Comparison of ENCODE assay signal across 15 mouse cellular contexts in genomic region chr6:107923528-107924199, GRCm38 (mm10).
A peak's percentile ranks its signal among the peaks of the same experiment; 100 is the strongest.
DNase-seq lines count a peak whose midpoint lies in the region; ATAC-seq and TF ChIP-seq lines count a peak whose summit lies in the region.
"Had no signal": no experiment of that assay in that cellular context is flagged by ENCODE, and none has a peak within 500 bp of the region (broad histone marks: within the 10 kb centered on the region; RNA-seq: fewer than 3 reads in every experiment).

No protein-coding gene starts in this region.

- no peak overlapping the region for H3K4me3 ChIP-seq in forebrain, embryonic 11.5 days (ENCODE audit: low read depth, low read length)
- no peak overlapping the region for H3K4me3 ChIP-seq in forebrain, embryonic 12.5 days (replicated peaks)
- no peak overlapping the region for H3K4me3 ChIP-seq in hindbrain, embryonic 13.5 days
- H3K4me3 ChIP-seq in midbrain, postnatal 0 days (ENCODE audit: low read depth, low read length): no peak overlapping the region
- H3K4me3 ChIP-seq: gastrocnemius, adult 2 months; kidney, embryonic 15.5 days had no signal

- no peak for DNase-seq in forebrain, embryonic 11.5 days (ENCODE audit: low spot score)
- peak; percentile 80 for DNase-seq in brain, embryonic 14.5 days (ENCODE audit: low read depth)
- peak; percentile 73 for DNase-seq in midbrain, postnatal 0 days (ENCODE audit: low spot score)
- DNase-seq in left cerebral cortex, postnatal 36 days (ENCODE audit: low spot score in 2 of 2): no peak
- no peak for DNase-seq in heart, adult 11 months
- DNase-seq in frontal cortex, adult 2 months (ENCODE audit: extremely low spot score in 1 of 2, low spot score in 1 of 2): no peak
- DNase-seq: adrenal gland, adult 2 months; gastrocnemius, adult 2 months; lung, embryonic 14.5 days; right cerebral cortex, adult 18-20 months; thymus, postnatal 4 days had no signal

- WGBS in forebrain, embryonic 11.5 days: 74% methylated on average over 12 of the region's 12 CpGs
- WGBS in forebrain, embryonic 12.5 days: 64% methylated on average over 12 of the region's 12 CpGs
- WGBS in hindbrain, embryonic 13.5 days: 48% methylated on average over 12 of the region's 12 CpGs
- WGBS in midbrain, postnatal 0 days: 52% methylated on average over 12 of the region's 12 CpGs

- TF ChIP-seq POLR2A in brain, embryonic 14.5 days (IDR thresholded peaks at IDR 0.05; ENCODE audit: borderline replicate concordance, extremely low read depth, insufficient read depth, insufficient read length, poor library complexity, severe bottlenecking): no peak

- no peaks in the 10 kb centered on the region for H3K27me3 ChIP-seq in forebrain, embryonic 11.5 days (ENCODE audit: control insufficient read depth, insufficient read depth, low read length)
- no peaks in the 10 kb centered on the region for H3K27me3 ChIP-seq in forebrain, embryonic 12.5 days
- H3K27me3 ChIP-seq in hindbrain, embryonic 13.5 days: no peaks in the 10 kb centered on the region
- H3K27me3 ChIP-seq in midbrain, postnatal 0 days (ENCODE audit: insufficient read depth, low read length): no peaks in the 10 kb centered on the region
- H3K27me3 ChIP-seq: kidney, embryonic 15.5 days had no signal

- intact Hi-C loops in left cerebral cortex, postnatal 36 days (cut with DNase I): no loop called here

- no peaks in the 10 kb centered on the region for H3K4me1 ChIP-seq in forebrain, embryonic 11.5 days (replicated peaks; ENCODE audit: control insufficient read depth, insufficient read depth, low read length)
- H3K4me1 ChIP-seq in forebrain, embryonic 12.5 days: no peaks in the 10 kb centered on the region
- H3K4me1 ChIP-seq in hindbrain, embryonic 13.5 days (replicated peaks): peaks cover 10% of the 10 kb centered on the region; the same call in 1 of the 2 replicates
- H3K4me1 ChIP-seq in midbrain, postnatal 0 days (ENCODE audit: insufficient read depth, low read length): no peaks in the 10 kb centered on the region
- H3K4me1 ChIP-seq: kidney, embryonic 15.5 days had no signal

- peak; percentile 64 for ATAC-seq in forebrain, embryonic 11.5 days (replicated peaks; ENCODE audit: low FRiP score)
- no peak for ATAC-seq in forebrain, embryonic 12.5 days (ENCODE audit: low FRiP score)
- peak; percentile 84 for ATAC-seq in hindbrain, embryonic 13.5 days (ENCODE audit: low FRiP score)
- ATAC-seq in midbrain, postnatal 0 days (ENCODE audit: low FRiP score): peak; percentile 47; the same call in 1 of the 2 replicates

- no peaks in the 10 kb centered on the region for H3K9me3 ChIP-seq in forebrain, embryonic 11.5 days (ENCODE audit: control insufficient read depth, low read length)
- no peaks in the 10 kb centered on the region for H3K9me3 ChIP-seq in forebrain, embryonic 12.5 days
- no peaks in the 10 kb centered on the region for H3K9me3 ChIP-seq in hindbrain, embryonic 13.5 days
- no peaks in the 10 kb centered on the region for H3K9me3 ChIP-seq in midbrain, postnatal 0 days (ENCODE audit: low read length)
- H3K9me3 ChIP-seq: kidney, embryonic 15.5 days had no signal

- H3K27ac ChIP-seq in forebrain, embryonic 11.5 days (ENCODE audit: low read depth, low read length): no peak overlapping the region
- no peak overlapping the region for H3K27ac ChIP-seq in forebrain, embryonic 12.5 days
- H3K27ac ChIP-seq in hindbrain, embryonic 13.5 days: peak overlapping the region; percentile 55
- H3K27ac ChIP-seq in midbrain, postnatal 0 days (ENCODE audit: low read depth, low read length): no peak overlapping the region
- H3K27ac ChIP-seq: gastrocnemius, adult 2 months; kidney, embryonic 15.5 days had no signal

- H3K4me2 ChIP-seq in forebrain, embryonic 11.5 days (ENCODE audit: low read depth, low read length, severe bottlenecking): no peak overlapping the region
- H3K4me2 ChIP-seq in forebrain, embryonic 12.5 days: no peak overlapping the region
- no peak overlapping the region for H3K4me2 ChIP-seq in hindbrain, embryonic 13.5 days
- H3K4me2 ChIP-seq in midbrain, postnatal 0 days (ENCODE audit: low read depth, low read length, poor library complexity, severe bottlenecking): no peak overlapping the region
- H3K4me2 ChIP-seq: heart, embryonic 11.5 days; kidney, embryonic 15.5 days; lung, embryonic 14.5 days had no signal

- no peak overlapping the region for H3K9ac ChIP-seq in forebrain, embryonic 11.5 days (ENCODE audit: low read length)
- H3K9ac ChIP-seq in forebrain, embryonic 12.5 days: no peak overlapping the region
- H3K9ac ChIP-seq in hindbrain, embryonic 13.5 days: no peak overlapping the region
- H3K9ac ChIP-seq in midbrain, postnatal 0 days (replicated peaks; ENCODE audit: low read length, poor library complexity, severe bottlenecking): no peak overlapping the region
- H3K9ac ChIP-seq: kidney, embryonic 15.5 days; lung, embryonic 14.5 days had no signal

- no peak for TF ChIP-seq CTCF in brain, embryonic 14.5 days (IDR thresholded peaks at IDR 0.05; ENCODE audit: borderline replicate concordance, extremely low read depth, insufficient read depth, insufficient read length)
- 0 out of 2 replicates have a peak, but pooled peaks have one; percentile 8 for TF ChIP-seq CTCF in midbrain, postnatal 0 days (IDR thresholded peaks at IDR 0.05)

- H3K36me3 ChIP-seq in forebrain, embryonic 11.5 days (ENCODE audit: control insufficient read depth, insufficient read depth, low read length): no peaks in the 10 kb centered on the region
- H3K36me3 ChIP-seq in forebrain, embryonic 12.5 days (replicated peaks): no peaks in the 10 kb centered on the region
- no peaks in the 10 kb centered on the region for H3K36me3 ChIP-seq in hindbrain, embryonic 13.5 days
- H3K36me3 ChIP-seq in midbrain, postnatal 0 days (ENCODE audit: insufficient read depth, low read length): no peaks in the 10 kb centered on the region
- H3K36me3 ChIP-seq: kidney, embryonic 15.5 days had no signal

Comparison
In these comparisons a context has a peak if more than half of its experiments do, and no peak if none do; other contexts are left out.
1. DNase-seq: peak in brain, embryonic 14.5 days (single experiment) and midbrain, postnatal 0 days (single experiment); none in forebrain, embryonic 11.5 days (single experiment), left cerebral cortex, postnatal 36 days (0 of 2), heart, adult 11 months (single experiment) and frontal cortex, adult 2 months (0 of 2).